Mouse (Mus musculus): ENCODE results near the gene Dnmt3a.

DNA sequence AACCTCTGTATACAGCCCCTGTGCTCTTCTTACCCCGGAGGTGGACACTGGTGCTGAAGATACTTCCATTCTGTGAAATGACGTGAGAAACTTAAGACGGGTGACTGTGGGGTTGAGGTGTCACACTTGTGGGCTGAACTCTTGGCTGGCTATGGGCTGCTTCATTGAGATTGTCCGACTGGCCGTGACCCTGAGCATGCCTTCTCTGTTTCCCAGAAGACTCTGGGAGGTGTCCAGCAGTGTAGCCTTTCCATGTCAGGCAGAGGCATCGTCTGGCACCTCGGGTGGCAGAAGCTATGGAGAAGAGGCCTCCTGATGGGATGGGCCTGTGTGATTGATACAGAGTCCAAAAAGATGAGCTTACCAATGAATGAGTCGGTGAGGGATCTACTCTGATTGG lies 7.3 kb downstream of the Dnmt3a start:
- TF ChIP-seq CTCF (IDR thresholded peaks at IDR 0.05; ENCODE audit: control insufficient read depth, insufficient read depth, insufficient replicate concordance, low read depth, low read length) (no peak), POLR2A (IDR thresholded peaks at IDR 0.05; ENCODE audit: control insufficient read depth, low read depth, low read length) (no peak)

All from testis, adult 2 months (tissue).